Mouse (Mus musculus) heart, postnatal 36 days (tissue): ENCODE data around the gene Ttc16. TPM values are rescaled to one million over a fixed set of nuclear protein-coding genes. Genes with fewer than 3 reads are reported as not detected.

Experiments
- microRNA-seq, 2 experiments: library from miRNA; unstranded; fragments of <30 nt; microRNA quantifications; one replicate each; pipeline ENCODE4 v1.2.0; 2021; ENCODE audit warnings: borderline number of aligned reads in 2 of 2
- total RNA-seq, 2 experiments: library from RNA; stranded (reverse); gene quantifications; 2 replicates each; pipeline ENCODE4 v1.2.3; 2021

Ttc16 gene
- total RNA-seq, 2 experiments from 2014 or later: 0.08 to 0.14 TPM

Small RNA genes within 50 kb of the gene (microRNA-seq; reads per million reads assigned to microRNA genes)
- gene Mir2861 (0 reads per million in 2 experiments), gene Mir3960 (0 reads per million in 2 experiments)

Other genes starting within 250 kb of the Ttc16 start
- gene Fam102a, start 240.3 kb downstream of the Ttc16 start, total RNA-seq: 10 to 100 TPM in 1 of 2 experiments, 1 to 10 TPM in 1; 8.9 to 10.6 TPM
- gene Dpm2, start 204.8 kb downstream of the Ttc16 start, total RNA-seq: 10 to 100 TPM; 17.9 to 21.3 TPM
- under 1 TPM in 1 of 2 experiments, not detected in 1; 0.43 TPM for gene Pip5kl1, start 200.8 kb downstream of the Ttc16 start, total RNA-seq
- gene 9430097D07Rik, start 199.9 kb downstream of the Ttc16 start, total RNA-seq: not detected
- 10 to 100 TPM; 18.7 to 21.7 TPM for gene St6galnac4, start 188.5 kb downstream of the Ttc16 start, total RNA-seq
- 100 to 1,000 TPM; 108 to 116 TPM for gene St6galnac6, start 175.9 kb downstream of the Ttc16 start, total RNA-seq
- gene Ak1, start 153.9 kb downstream of the Ttc16 start, total RNA-seq: 100 to 1,000 TPM; 631 to 727 TPM
- 100 to 1,000 TPM; 123 to 136 TPM for gene Eng, start 129.0 kb downstream of the Ttc16 start, total RNA-seq
- gene Fpgs, start 71.5 kb downstream of the Ttc16 start, total RNA-seq: 1 to 10 TPM; 5.0 to 6.6 TPM
- 10 to 100 TPM; 24.6 to 26.6 TPM for gene Cdk9, start 62.6 kb downstream of the Ttc16 start, total RNA-seq
- 10 to 100 TPM; 26.8 to 28.1 TPM for gene Sh2d3c, start 54.6 kb downstream of the Ttc16 start, total RNA-seq
- not detected for gene 6330409D20Rik, start 34.6 kb downstream of the Ttc16 start, total RNA-seq
- 1 to 10 TPM; 6.8 to 9.6 TPM for gene Tor2a, start 18.4 kb downstream of the Ttc16 start, total RNA-seq
- gene Ptrh1, start 153 bp upstream of the Ttc16 start, total RNA-seq: 1 to 10 TPM; 3.7 to 3.8 TPM
- not detected for gene Cfap157, start 8.8 kb upstream of the Ttc16 start, total RNA-seq
- 10 to 100 TPM; 10.1 to 14.3 TPM for gene Stxbp1, start 71.6 kb upstream of the Ttc16 start, total RNA-seq
- 10 to 100 TPM; 22.5 to 26.9 TPM for gene Fam129b, start 100.5 kb upstream of the Ttc16 start, total RNA-seq
- 10 to 100 TPM; 56.4 to 65.9 TPM for gene Rpl12, start 185.9 kb upstream of the Ttc16 start, total RNA-seq
- 10 to 100 TPM; 14.1 to 17.0 TPM for gene Lrsam1, start 186.0 kb upstream of the Ttc16 start, total RNA-seq
- 10 to 100 TPM; 18.3 to 26.7 TPM for gene Slc2a8, start 206.4 kb upstream of the Ttc16 start, total RNA-seq